In genomic region chr8:109536703-109537102, GRCm38 (mm10) we compare ENCODE assay signal across 8 mouse cellular contexts. TPM values are rescaled to one million over a fixed set of nuclear protein-coding genes. Genes with fewer than 3 reads are reported as not detected.
DNase-seq lines count a peak whose midpoint lies in the region; ATAC-seq and TF ChIP-seq lines count a peak whose summit lies in the region.

No protein-coding gene starts in this region.

- no peaks in the 10 kb centered on the region for H3K9me3 ChIP-seq in G1E (replicated peaks)
- no peaks in the 10 kb centered on the region for H3K9me3 ChIP-seq in forebrain, embryonic 15.5 days
- H3K9me3 ChIP-seq in lung, embryonic 15.5 days = no peaks in the 10 kb centered on the region

- peak; percentile 49 for TF ChIP-seq CTCF in G1E (IDR thresholded peaks at IDR 0.05; ENCODE audit: low read depth, low read length)

- H3K27ac ChIP-seq in forebrain, embryonic 15.5 days (replicated peaks) = no peak overlapping the region
- H3K27ac ChIP-seq in lung, embryonic 15.5 days = no peak overlapping the region

- 4% methylated on average over 5 of the region's 5 CpGs for WGBS in forebrain, embryonic 15.5 days
- 3% methylated on average over 5 of the region's 5 CpGs for WGBS in lung, embryonic 15.5 days

- no peak overlapping the region for H3K4me3 ChIP-seq in G1E (ENCODE audit: low read depth, low read length)
- no peak overlapping the region for H3K4me3 ChIP-seq in forebrain, embryonic 15.5 days
- H3K4me3 ChIP-seq in lung, embryonic 15.5 days = peak overlapping the region; percentile 21; the same call in 1 of the 2 replicates

- H3K4me1 ChIP-seq in G1E (ENCODE audit: insufficient read depth, low read depth, low read length) = 0 out of 2 replicates have a peak, but pooled peaks cover 3% of the 10 kb centered on the region
- H3K4me1 ChIP-seq in forebrain, embryonic 15.5 days = peaks cover 6% of the 10 kb centered on the region; the same call in 1 of the 2 replicates
- no peaks in the 10 kb centered on the region for H3K4me1 ChIP-seq in lung, embryonic 15.5 days

- no peaks in the 10 kb centered on the region for H3K36me3 ChIP-seq in G1E (replicated peaks)
- H3K36me3 ChIP-seq in forebrain, embryonic 15.5 days = no peaks in the 10 kb centered on the region
- H3K36me3 ChIP-seq in lung, embryonic 15.5 days = no peaks in the 10 kb centered on the region

- H3K4me2 ChIP-seq in forebrain, embryonic 15.5 days (replicated peaks) = no peak overlapping the region
- H3K4me2 ChIP-seq in lung, embryonic 15.5 days = peak overlapping the region; percentile 48

- H3K9ac ChIP-seq in forebrain, embryonic 15.5 days (replicated peaks) = no peak overlapping the region
- 0 out of 2 replicates have a peak overlapping the region, but pooled peaks have one; percentile 17 for H3K9ac ChIP-seq in lung, embryonic 15.5 days

- ATAC-seq in G1E (ENCODE audit: extremely low read depth, insufficient number of reproducible peaks, low FRiP score, poor library complexity, severe bottlenecking) = peak; percentile 38; the same call in 1 of the 2 replicates
- peak; percentile 75 for ATAC-seq in forebrain, embryonic 15.5 days (replicated peaks)
- ATAC-seq in lung, embryonic 15.5 days (ENCODE audit: borderline replicate concordance, extremely low read depth, low FRiP score, low TSS enrichment) = peak; percentile 83

- no peaks in the 10 kb centered on the region for H3K27me3 ChIP-seq in G1E (ENCODE audit: insufficient read depth, low read length)
- H3K27me3 ChIP-seq in forebrain, embryonic 15.5 days = no peaks in the 10 kb centered on the region
- no peaks in the 10 kb centered on the region for H3K27me3 ChIP-seq in lung, embryonic 15.5 days

- peak; percentile 64 for DNase-seq in G1E (ENCODE audit: low spot score)
- peak; percentile 44 for DNase-seq in cerebellum, adult 11 months
- DNase-seq in heart, postnatal 4 days = peak; percentile 87
- peak; percentile 27 for DNase-seq in layer of hippocampus, adult 9-10 months (ENCODE audit: low spot score)
- DNase-seq in ovary, postnatal 14 days (ENCODE audit: low spot score) = peak; percentile 74
- peak; percentile 69 for DNase-seq in thymus, postnatal 14 days

RNA-seq across cellular contexts. Expression of gene Dhx38, which starts 29.0 kb away (rescaled TPM):
- total RNA-seq in G1E (2014; fragmentation: Nextera tagmentation) (16.3 and 22.9 TPM in 2 replicates), G1E (2017) (36.1 and 37.5 TPM in 2 replicates)
- 26.8 and 34.1 TPM in 2 replicates for polyA plus RNA-seq in G1E (2012)
- polyA plus RNA-seq in forebrain, embryonic 15.5 days (2015; fragmentation: Nextera tagmentation; extraction: Ambion mirVana) = 23.9 and 24.0 TPM in 2 replicates
- total RNA-seq in heart, postnatal 4 days (2021) = 10 to 100 TPM; 18.7 to 19.9 TPM
- polyA plus RNA-seq in lung, embryonic 15.5 days (2015; fragmentation: Nextera tagmentation; extraction: Ambion mirVana) = 24.8 and 25.3 TPM in 2 replicates

RNA-seq across cellular contexts. Expression of gene Txnl4b, which starts 29.0 kb away (rescaled TPM):
- total RNA-seq in G1E (2014; fragmentation: Nextera tagmentation) (9.6 and 10.5 TPM in 2 replicates), G1E (2017) (20.3 TPM in 2 replicates)
- 6.1 and 8.1 TPM in 2 replicates for polyA plus RNA-seq in G1E (2012)
- 27.3 and 29.2 TPM in 2 replicates for polyA plus RNA-seq in forebrain, embryonic 15.5 days (2015; fragmentation: Nextera tagmentation; extraction: Ambion mirVana)
- total RNA-seq in heart, postnatal 4 days (2021) = 1 to 10 TPM; 5.6 to 6.7 TPM
- polyA plus RNA-seq in lung, embryonic 15.5 days (2015; fragmentation: Nextera tagmentation; extraction: Ambion mirVana) = 25.6 and 26.1 TPM in 2 replicates

RNA-seq across cellular contexts. Expression of gene Hp, which starts 42.3 kb away (rescaled TPM):
- total RNA-seq in G1E (2014; fragmentation: Nextera tagmentation) (not detected in 2 replicates), G1E (2017) (not detected in 2 replicates)
- polyA plus RNA-seq in G1E (2012) = 0.24 and 0.28 TPM in 2 replicates
- 0.14 and 0.23 TPM in 2 replicates for polyA plus RNA-seq in forebrain, embryonic 15.5 days (2015; fragmentation: Nextera tagmentation; extraction: Ambion mirVana)
- 1 to 10 TPM in 1 of 2 experiments, under 1 TPM in 1; 0.99 to 1.2 TPM for total RNA-seq in heart, postnatal 4 days (2021)
- polyA plus RNA-seq in lung, embryonic 15.5 days (2015; fragmentation: Nextera tagmentation; extraction: Ambion mirVana) = 29.7 and 29.9 TPM in 2 replicates

RNA-seq across cellular contexts. Expression of gene Pmfbp1, which starts 42.9 kb away (rescaled TPM):
- total RNA-seq in G1E (2014; fragmentation: Nextera tagmentation) (not detected in 2 replicates), G1E (2017) (0.05 TPM in 1 of 2 replicates, not detected in the other)
- not detected in 2 replicates for polyA plus RNA-seq in G1E (2012)
- polyA plus RNA-seq in forebrain, embryonic 15.5 days (2015; fragmentation: Nextera tagmentation; extraction: Ambion mirVana) = 0.11 and 0.29 TPM in 2 replicates
- not detected for total RNA-seq in heart, postnatal 4 days (2021)
- polyA plus RNA-seq in lung, embryonic 15.5 days (2015; fragmentation: Nextera tagmentation; extraction: Ambion mirVana) = not detected in 2 replicates

Comparison
In these comparisons a context has a peak if more than half of its experiments do, and no peak if none do; other contexts are left out.
1. DNase-seq: peak in every context shown above with its lines; median percentile 87 in heart, postnatal 4 days; 74 in ovary, postnatal 14 days; 69 in thymus, postnatal 14 days; 64 in G1E; 44 in cerebellum, adult 11 months; 27 in layer of hippocampus, adult 9-10 months.
2. RNA of gene Hp, which starts 42.3 kb away (polyA plus RNA-seq): 29.7 to 29.9 TPM in lung, embryonic 15.5 days; 0.24 to 0.28 TPM in G1E and 0.14 to 0.23 TPM in forebrain, embryonic 15.5 days; every median in the first group is over 10 times any median in the second.
3. Peak in every context shown above with its lines, with median percentiles within 50 percentile points of each other: ATAC-seq.